Mouse (Mus musculus): ENCODE results near the gene Ddx5. TPM values are rescaled to one million over a fixed set of nuclear protein-coding genes. Genes with fewer than 3 reads are reported as not detected.
A peak's percentile ranks its signal among the peaks of the same experiment; 100 is the strongest.
"Not testable (repeated sequence)": the region's sequence is repeated elsewhere in the genome, so short reads cannot be mapped to it uniquely, and the experiment has no call there.

Ddx5 gene
- polyA plus RNA-seq, 1 experiment from 2014 or later: 285 TPM

DNA sequence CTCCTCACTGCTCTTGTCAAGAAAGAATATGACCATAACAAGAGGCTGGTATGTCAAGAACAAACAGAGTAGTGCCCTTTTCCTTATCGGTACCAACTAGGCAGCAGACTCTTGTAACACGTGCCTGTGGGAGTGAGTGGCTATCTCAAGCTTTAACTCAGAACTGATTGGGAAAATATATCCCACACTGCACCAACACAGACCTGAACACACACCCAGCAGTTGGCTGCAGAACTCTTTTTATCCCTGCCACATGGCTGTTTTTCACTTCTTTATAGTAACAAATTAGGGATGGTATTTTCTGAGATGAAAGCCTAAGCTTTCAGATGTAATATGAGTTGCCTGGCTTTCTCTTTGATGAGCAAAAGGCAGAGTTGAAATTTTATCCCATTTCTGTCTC is 26.8 kb upstream of the Ddx5 start:
- H3K9me3 ChIP-seq: no peaks in the 10 kb centered on the region
- H3K27ac ChIP-seq: no peak overlapping the region
- no peaks in the 10 kb centered on the region for H3K27me3 ChIP-seq (ENCODE audit: insufficient read depth, poor library complexity, severe bottlenecking)
- WGBS: 87% methylated on average over 2 of the region's 2 CpGs
- H3K36me3 ChIP-seq: peaks cover 100% of the 10 kb centered on the region
- no peaks in the 10 kb centered on the region for H3K4me1 ChIP-seq (replicated peaks)
- no peak overlapping the region for H3K4me3 ChIP-seq
- no peak for DNase-seq (ENCODE audit: low spot score)

DNA sequence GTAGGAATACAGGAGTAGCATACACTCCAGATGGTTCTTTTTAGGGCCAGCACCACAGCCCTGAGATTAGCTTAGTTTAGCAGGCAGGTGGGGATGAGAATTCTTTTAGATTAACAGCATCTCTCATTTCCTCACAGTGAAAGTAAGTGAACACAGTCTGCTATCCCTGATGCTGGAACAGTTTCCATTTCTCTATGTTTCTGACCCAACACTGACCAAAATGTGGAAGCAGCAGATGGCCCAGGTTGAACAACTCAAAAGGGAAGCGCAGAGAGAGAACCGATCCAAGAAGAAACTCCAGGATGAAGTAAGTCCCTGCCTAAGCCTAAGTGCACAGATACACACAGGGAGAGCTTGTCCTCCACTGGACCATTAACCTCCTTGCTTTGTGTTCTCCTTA is 26.3 kb upstream of the Ddx5 start:
- Histone ChIP-seq H3K9me3 (no peaks in the 10 kb centered on the region), H3K27me3 (ENCODE audit: insufficient read depth, poor library complexity, severe bottlenecking) (no peaks in the 10 kb centered on the region), H3K4me3 (no peak overlapping the region), H3K27ac (no peak overlapping the region), H3K4me1 (replicated peaks) (no peaks in the 10 kb centered on the region), H3K36me3 (peaks cover 100% of the 10 kb centered on the region)
- WGBS: 93% methylated on average over 2 of the region's 2 CpGs
- DNase-seq (ENCODE audit: low spot score): no peak

DNA sequence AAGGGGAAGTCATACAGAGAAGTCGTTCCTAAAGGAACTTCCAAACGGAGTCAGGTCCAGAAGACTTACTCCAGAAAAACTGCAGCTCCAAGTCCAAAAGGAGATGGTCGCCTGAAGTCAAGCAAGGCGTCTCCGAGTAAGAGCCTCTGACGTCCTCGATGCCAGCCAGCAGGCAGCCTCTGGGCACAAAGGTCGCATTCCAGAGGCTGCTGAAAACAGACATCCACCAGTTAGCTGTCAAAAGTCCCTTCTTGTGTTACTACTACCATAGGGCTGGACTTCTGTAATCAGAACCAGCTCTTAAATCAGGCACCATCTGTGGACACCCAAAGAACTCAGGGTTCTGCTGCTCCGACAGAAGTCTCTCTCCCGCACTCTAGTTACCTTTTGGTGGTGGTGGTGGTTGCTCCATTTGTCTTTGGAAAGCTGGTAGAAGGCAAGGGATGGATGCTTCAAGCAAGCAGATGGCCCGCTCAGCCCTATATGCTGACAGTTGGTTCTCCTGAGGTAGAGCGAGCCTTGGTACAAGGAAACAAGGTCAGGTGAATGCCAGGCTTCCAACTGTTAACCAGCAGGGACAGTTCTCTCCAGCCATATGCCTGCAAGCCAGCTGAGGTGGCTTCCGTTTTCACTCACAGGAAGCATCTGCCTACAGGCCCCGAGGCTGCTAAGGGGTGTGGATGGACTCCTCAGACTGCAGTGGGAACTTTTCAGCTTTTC is 25.8 kb upstream of the Ddx5 start:
- no peaks in the 10 kb centered on the region for H3K4me1 ChIP-seq (replicated peaks)
- H3K9me3 ChIP-seq: no peaks in the 10 kb centered on the region
- no peak overlapping the region for H3K4me3 ChIP-seq
- no peaks in the 10 kb centered on the region for H3K27me3 ChIP-seq (ENCODE audit: insufficient read depth, poor library complexity, severe bottlenecking)
- peaks cover 100% of the 10 kb centered on the region for H3K36me3 ChIP-seq
- DNase-seq (ENCODE audit: low spot score): peak; percentile 6
- WGBS: 68% methylated on average over 14 of the region's 14 CpGs
- H3K27ac ChIP-seq: no peak overlapping the region

DNA sequence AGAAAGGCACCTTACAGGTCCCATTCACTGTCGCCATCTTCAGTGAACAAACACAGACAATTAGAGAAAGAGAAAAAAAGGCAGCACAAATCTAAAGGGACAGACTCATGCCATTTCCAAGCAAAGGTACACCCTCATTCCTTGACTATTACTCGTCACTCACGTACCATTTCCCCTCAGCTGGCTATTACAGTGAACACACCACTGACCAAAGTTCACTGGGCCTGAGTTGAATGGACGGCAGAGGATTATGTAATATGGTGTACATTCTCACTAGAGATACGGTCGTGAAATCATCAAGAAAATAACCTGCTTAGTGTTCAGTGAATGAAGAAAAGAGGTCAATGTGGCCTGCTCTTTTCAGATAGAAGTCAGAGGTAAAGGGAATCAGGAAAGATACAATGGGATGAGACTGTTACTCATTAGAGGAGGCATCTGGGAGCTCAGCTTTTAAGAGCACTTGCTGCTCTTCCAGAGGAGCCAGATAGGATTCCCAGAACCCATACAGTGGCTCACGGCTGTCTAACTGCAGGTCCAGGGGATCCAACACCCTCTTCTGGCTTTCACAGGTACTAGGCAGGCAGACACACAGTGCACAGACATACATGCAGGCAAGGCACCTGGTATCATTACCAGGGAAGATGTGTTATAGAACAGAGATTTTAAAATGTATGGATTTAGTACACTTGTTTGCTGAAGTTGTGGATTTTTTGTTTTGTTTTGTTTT is 23.6 kb upstream of the Ddx5 start:
- DNase-seq (ENCODE audit: low spot score): no peak
- H3K9me3 ChIP-seq: no peaks in the 10 kb centered on the region
- no peak overlapping the region for H3K4me3 ChIP-seq
- no peaks in the 10 kb centered on the region for H3K27me3 ChIP-seq (ENCODE audit: insufficient read depth, poor library complexity, severe bottlenecking)
- 93% methylated on average over 7 of the region's 7 CpGs for WGBS
- H3K36me3 ChIP-seq: peaks cover 92% of the 10 kb centered on the region
- no peak overlapping the region for H3K27ac ChIP-seq
- no peaks in the 10 kb centered on the region for H3K4me1 ChIP-seq (replicated peaks)

DNA sequence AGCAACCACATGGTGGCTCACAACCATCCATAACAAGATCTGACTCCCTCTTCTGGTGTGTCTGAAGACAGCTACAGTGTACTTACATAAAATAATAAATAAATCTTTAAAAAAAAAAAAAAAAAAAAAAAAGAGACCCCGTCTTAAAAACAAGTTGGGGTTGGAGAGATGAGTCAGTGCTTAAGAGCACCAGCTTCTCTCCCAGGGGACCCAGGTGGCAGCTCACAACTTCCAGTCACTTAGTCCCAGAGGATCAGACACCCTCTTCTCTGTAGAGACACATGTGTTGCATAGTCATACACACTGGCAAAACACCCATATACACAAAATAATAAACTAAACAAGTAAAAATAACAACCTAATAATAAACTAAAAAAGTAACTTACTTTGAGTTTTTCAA is 18.5 kb upstream of the Ddx5 start:
- not testable (repeated sequence) for H3K9me3 ChIP-seq; H3K4me1 ChIP-seq (replicated peaks); H3K27me3 ChIP-seq (ENCODE audit: insufficient read depth, poor library complexity, severe bottlenecking); H3K4me3 ChIP-seq; DNase-seq (ENCODE audit: low spot score); H3K27ac ChIP-seq
- 92% methylated on average over 1 of the region's 1 CpGs for WGBS
- peaks cover 78% of the 10 kb centered on the region for H3K36me3 ChIP-seq

DNA sequence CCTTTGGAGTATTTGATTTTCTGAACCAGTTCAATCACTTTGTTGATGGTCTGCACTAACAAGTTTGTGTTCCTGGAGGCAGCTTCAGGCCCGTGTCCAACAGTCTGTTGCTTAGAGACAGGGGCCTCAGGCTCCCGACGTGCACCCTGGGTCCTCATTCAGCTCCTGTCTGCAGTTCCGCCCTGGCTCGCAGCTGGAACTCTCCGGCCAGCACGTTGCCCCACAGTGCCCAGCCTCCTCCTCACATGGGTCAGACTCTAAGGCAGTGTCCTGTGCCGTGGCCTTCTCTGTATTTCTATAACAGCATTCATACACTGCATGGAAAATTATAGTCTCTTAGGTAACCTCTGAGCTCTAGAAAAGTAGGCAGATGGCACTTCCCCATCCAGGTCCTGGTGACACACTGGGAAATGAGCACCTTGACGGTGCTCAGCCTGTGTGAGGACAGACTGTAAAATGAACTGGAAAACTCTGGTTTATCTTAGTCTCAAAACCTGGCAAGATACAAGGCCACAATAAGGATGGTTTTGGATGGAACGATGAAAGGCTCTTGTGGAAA is 13.2 kb upstream of the Ddx5 start:
- WGBS: 86% methylated on average over 10 of the region's 10 CpGs
- H3K36me3 ChIP-seq: peaks cover 90% of the 10 kb centered on the region
- H3K27me3 ChIP-seq (ENCODE audit: insufficient read depth, poor library complexity, severe bottlenecking): no peaks in the 10 kb centered on the region
- no peak overlapping the region for H3K4me3 ChIP-seq
- peaks cover 6% of the 10 kb centered on the region; the same call in 1 of the 2 replicates for H3K9me3 ChIP-seq
- H3K4me1 ChIP-seq (replicated peaks): no peaks in the 10 kb centered on the region
- no peak for DNase-seq (ENCODE audit: low spot score)
- H3K27ac ChIP-seq: no peak overlapping the region

DNA sequence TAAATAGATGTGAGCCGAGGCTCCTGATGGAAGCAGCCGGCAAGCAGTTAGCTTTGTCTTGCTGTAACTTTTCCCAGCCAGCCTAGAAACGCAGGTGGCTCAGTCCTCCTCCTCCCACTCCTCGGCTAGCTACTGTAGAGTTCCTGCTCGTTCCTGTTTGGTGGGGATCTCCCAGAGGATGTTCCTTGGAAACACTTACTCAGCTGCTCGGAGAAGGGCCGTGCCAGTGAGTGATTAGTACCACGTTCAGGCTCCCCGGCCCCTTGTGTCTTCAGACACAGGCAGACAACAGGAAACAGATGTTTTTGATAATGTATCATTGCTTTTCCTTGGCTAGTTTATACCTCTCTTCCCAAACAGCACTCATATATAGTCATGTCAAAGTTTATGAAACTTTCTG is 6.7 kb upstream of the Ddx5 start:
- WGBS: 69% methylated on average over 9 of the region's 9 CpGs
- Histone ChIP-seq H3K4me1 (replicated peaks) (peaks cover under 1% of the 10 kb centered on the region; the same call in 1 of the 2 replicates), H3K27ac (no peak overlapping the region), H3K9me3 (peaks cover 6% of the 10 kb centered on the region; the same call in 1 of the 2 replicates), H3K4me3 (no peak overlapping the region), H3K36me3 (peaks cover 89% of the 10 kb centered on the region), H3K27me3 (ENCODE audit: insufficient read depth, poor library complexity, severe bottlenecking) (no peaks in the 10 kb centered on the region)
- no peak for DNase-seq (ENCODE audit: low spot score)

DNA sequence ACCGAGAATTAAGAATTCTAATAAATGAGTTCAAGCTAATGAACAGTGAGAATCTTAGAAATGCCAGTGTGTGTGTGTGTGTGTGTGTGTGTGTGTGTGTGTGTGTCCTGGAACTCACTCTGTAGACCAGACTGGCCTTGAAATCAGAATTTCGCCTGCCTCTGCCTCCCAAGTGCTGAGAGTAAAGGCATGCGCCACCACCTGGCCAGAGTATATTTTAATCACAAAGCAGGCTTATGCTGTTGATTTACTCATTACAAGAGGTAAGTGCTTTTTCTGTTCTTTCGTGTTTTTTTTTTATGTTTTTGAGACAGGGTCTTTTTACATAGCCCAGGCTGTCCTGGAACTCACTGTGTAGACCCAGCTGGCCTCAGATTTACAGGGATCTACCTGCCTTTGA is 4.9 kb upstream of the Ddx5 start:
- Histone ChIP-seq H3K4me1 (replicated peaks) (peaks cover 10% of the 10 kb centered on the region), H3K27me3 (ENCODE audit: insufficient read depth, poor library complexity, severe bottlenecking) (no peaks in the 10 kb centered on the region), H3K36me3 (peaks cover 71% of the 10 kb centered on the region), H3K9me3 (peaks cover 6% of the 10 kb centered on the region; the same call in 1 of the 2 replicates), H3K27ac (no peak overlapping the region), H3K4me3 (no peak overlapping the region)
- no peak for DNase-seq (ENCODE audit: low spot score)
- WGBS: 66% methylated on average over 4 of the region's 4 CpGs

DNA sequence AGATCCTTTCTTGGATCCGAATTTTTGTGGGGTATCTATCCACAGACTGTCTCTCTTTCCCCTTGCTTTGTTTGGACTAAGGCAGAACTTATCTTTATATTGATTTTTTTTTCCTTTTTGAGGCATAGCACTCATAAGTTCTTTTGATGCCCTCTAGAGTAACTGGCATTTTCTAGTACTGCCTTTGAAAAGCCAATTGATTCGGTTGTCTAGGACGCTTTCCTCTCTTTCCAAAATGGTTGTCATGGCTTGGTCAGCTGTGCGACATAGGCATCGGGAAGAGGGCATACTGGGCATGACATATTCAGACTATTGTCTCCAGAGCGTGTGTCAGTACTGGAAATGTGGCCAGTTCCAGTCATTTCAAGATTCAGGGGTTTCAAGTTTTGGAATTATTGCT is 664 bp upstream of the Ddx5 start:
- Histone ChIP-seq H3K27me3 (ENCODE audit: insufficient read depth, poor library complexity, severe bottlenecking) (no peaks in the 10 kb centered on the region), H3K27ac (peak overlapping the region; percentile 100), H3K9me3 (no peaks in the 10 kb centered on the region), H3K36me3 (peaks cover 59% of the 10 kb centered on the region), H3K4me3 (peak overlapping the region; percentile 97), H3K4me1 (replicated peaks) (peaks cover 25% of the 10 kb centered on the region)
- WGBS: under 1% methylated on average over 6 of the region's 6 CpGs
- DNase-seq (ENCODE audit: low spot score): peak; percentile 20

DNA sequence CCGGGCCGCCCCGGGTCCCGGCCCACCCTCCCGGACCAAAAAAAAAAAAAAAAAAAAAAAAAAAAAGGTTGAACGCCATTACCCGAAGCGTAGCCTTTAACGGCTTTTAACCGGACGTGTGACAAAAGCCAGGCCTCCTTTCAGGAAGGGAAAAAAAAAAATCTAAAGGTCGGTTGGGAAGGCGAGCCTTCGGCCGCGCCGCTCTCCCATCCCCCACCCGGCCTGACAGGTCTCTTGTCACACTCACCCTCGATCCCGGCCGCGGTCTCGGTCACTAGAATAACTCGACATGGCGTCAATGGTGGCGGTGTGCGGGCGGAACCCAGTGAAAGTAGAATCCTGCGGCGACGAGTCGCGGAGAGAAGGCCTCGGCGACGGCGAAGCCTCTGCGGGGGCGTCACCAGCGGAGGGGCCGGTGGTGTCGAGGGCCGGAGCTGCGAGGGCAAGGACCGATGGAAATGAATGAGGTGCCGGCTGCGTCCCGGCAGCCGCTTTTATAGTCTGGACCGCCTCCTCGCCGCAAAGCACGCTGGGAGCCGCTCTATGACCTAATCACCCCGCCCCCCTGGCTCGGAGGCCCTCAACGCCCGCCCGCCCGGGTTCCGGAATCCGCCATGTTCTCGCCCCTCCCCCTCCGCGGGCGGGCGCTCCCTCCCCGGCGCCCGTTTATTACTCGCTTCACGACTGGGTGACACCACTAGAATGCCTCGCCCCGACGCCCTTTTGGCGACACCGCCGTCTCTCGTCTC is 785 bp downstream of the Ddx5 start:
- no peaks in the 10 kb centered on the region for H3K9me3 ChIP-seq
- under 1% methylated on average over 75 of the region's 79 CpGs for WGBS
- H3K4me1 ChIP-seq (replicated peaks): peaks cover 25% of the 10 kb centered on the region
- H3K36me3 ChIP-seq: peaks cover 59% of the 10 kb centered on the region
- peak overlapping the region; percentile 100 for H3K27ac ChIP-seq
- no peaks in the 10 kb centered on the region for H3K27me3 ChIP-seq (ENCODE audit: insufficient read depth, poor library complexity, severe bottlenecking)
- DNase-seq (ENCODE audit: low spot score): peak; percentile 98
- H3K4me3 ChIP-seq: peak overlapping the region; percentile 97

DNA sequence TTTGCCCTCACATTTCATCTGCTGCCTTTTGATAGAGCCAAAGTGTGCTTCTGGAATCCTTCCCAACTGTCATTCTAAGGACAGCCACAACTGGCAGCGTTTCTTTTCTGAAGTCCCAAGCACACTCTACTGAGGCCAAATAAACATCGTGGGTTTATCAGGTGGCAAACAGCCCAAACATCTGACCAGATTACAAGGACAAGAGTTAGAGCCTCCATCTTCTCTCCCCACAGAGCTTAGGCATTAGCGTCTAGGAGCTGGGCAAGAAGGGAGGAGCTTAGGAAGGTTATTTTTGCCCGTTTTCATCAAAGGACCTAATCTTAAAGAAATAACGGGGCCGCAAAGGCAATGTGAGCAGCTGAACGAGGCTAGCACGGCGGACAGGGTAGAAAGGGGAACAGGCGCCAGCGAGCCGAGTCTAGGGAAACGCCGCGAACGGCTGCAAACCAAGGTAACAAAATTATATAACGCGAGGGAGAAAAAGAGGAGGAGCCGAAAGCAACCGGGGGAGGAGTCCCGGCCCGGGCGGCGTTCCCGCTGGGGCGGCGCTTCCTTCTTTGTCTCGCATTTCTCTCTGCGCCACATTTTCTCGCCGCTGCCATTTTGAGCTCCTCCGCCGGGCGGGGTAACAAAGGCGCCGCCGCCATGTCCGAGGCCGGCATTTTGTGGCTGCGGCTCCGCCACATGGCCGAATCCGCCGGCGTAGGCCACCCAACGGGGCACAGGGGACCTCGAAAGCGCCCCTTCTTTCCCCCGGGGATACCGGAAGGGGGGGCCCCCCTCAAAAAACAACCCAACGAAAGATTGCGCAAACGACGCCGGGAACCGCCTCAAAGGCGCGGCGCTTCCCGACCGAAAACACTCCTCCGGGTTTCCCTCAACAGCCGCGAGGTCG is 1.6 kb downstream of the Ddx5 start:
- H3K4me3 ChIP-seq: peak overlapping the region; percentile 97
- H3K36me3 ChIP-seq: peaks cover 59% of the 10 kb centered on the region
- no peaks in the 10 kb centered on the region for H3K9me3 ChIP-seq
- H3K4me1 ChIP-seq (replicated peaks): peaks cover 25% of the 10 kb centered on the region
- peak overlapping the region; percentile 100 for H3K27ac ChIP-seq
- DNase-seq (ENCODE audit: low spot score): peak; percentile 83
- no peaks in the 10 kb centered on the region for H3K27me3 ChIP-seq (ENCODE audit: insufficient read depth, poor library complexity, severe bottlenecking)
- WGBS: under 1% methylated on average over 65 of the region's 65 CpGs

DNA sequence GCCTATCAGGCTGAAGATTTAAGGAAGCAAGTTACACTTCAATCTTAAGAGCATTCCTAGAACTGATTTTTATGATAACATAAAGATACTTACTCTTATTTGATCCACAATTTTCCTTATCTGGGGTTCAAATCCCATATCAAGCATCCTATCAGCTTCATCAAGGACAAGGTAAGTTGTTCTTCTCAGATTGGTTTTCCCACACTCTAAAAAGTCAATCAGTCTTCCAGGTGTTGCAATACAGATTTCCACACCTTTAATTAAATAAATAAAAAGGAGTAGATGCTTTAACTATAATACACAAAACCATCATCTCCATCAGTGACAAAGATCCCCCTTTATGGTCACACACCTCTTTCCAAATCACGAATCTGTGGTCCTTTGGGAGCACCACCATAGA is 3.9 kb downstream of the Ddx5 start:
- Histone ChIP-seq H3K4me3 (peak overlapping the region; percentile 97; the same call in 1 of the 2 replicates), H3K9me3 (no peaks in the 10 kb centered on the region), H3K27ac (no peak overlapping the region), H3K4me1 (replicated peaks) (peaks cover 23% of the 10 kb centered on the region), H3K36me3 (peaks cover 76% of the 10 kb centered on the region), H3K27me3 (ENCODE audit: insufficient read depth, poor library complexity, severe bottlenecking) (no peaks in the 10 kb centered on the region)
- WGBS: 90% methylated on average over 1 of the region's 1 CpGs
- no peak for DNase-seq (ENCODE audit: low spot score)

Measured in hindbrain, embryonic 10.5 days (tissue).